Mouse (Mus musculus) midbrain, embryonic 16.5 days (tissue): Measurements from ENCODE around the gene Fam57a. TPM values are rescaled to one million over a fixed set of nuclear protein-coding genes. Genes with fewer than 3 reads are reported as not detected.
"Not testable (repeated sequence)": the region's sequence is repeated elsewhere in the genome, so short reads cannot be mapped to it uniquely, and the experiment has no call there.

Source experiments
- ATAC-seq: fragments of 200-750 bp; cut with Nextera tagmentation; 2 replicates; pipeline ENCODE4 v1.8.0; 2017; ENCODE audit warnings: moderate TSS enrichment
- H3K27ac ChIP-seq: fragments of 300-500 bp; sonication (generic); 2 replicates; pipeline ENCODE4 v1.5.1; 2014; ENCODE audit warnings: mild to moderate bottlenecking, low read length, mixed read lengths
- H3K27me3 ChIP-seq: fragments of 300-500 bp; sonication (generic); 2 replicates; pipeline ENCODE4 v1.6.1; 2014; ENCODE audit warnings: low read depth, low read length, mixed read lengths; ENCODE audit not compliant: control insufficient read depth, insufficient read depth
- H3K36me3 ChIP-seq: fragments of 300-500 bp; sonication (generic); 2 replicates; pipeline ENCODE4 v1.6.1; 2014; ENCODE audit warnings: mild to moderate bottlenecking, low read length, moderate library complexity, mixed read lengths; ENCODE audit not compliant: control insufficient read depth, insufficient read depth
- H3K4me1 ChIP-seq: fragments of 300-500 bp; sonication (generic); 2 replicates; pipeline ENCODE4 v1.6.1; 2014; ENCODE audit warnings: mild to moderate bottlenecking, low read length, mixed read lengths; ENCODE audit not compliant: control insufficient read depth, insufficient read depth
- H3K4me2 ChIP-seq: fragments of 300-500 bp; sonication (generic); 2 replicates; pipeline ENCODE4 v1.6.1; 2014; ENCODE audit warnings: mild to moderate bottlenecking, low read length, mixed read lengths
- H3K4me3 ChIP-seq: fragments of 300-500 bp; sonication (generic); 2 replicates; pipeline ENCODE4 v1.5.1; 2014; ENCODE audit warnings: low read depth, mild to moderate bottlenecking, low read length, moderate library complexity, mixed read lengths
- H3K9ac ChIP-seq: fragments of 300-500 bp; sonication (generic); 2 replicates; pipeline ENCODE4 v1.6.1; 2014; ENCODE audit warnings: low read depth, low read length, mixed read lengths
- H3K9me3 ChIP-seq: fragments of 300-500 bp; sonication (generic); replicated peaks from 2 replicates; pipeline ENCODE4 v1.6.1; 2014; ENCODE audit warnings: mild to moderate bottlenecking, low read length, mixed read lengths; ENCODE audit not compliant: control insufficient read depth, poor library complexity, severe bottlenecking
- WGBS: fragments of 180-500 bp; shearing (Covaris S2); extraction: QIAGEN DNeasy Blood & Tissue Kit; methylation state at CpG from one replicate; pipeline ENCODE4 v1.1.7; 2014; 5-methylcytosine and 5-hydroxymethylcytosine counted together
- polyA plus RNA-seq: library from polyadenylated mRNA; unstranded; fragments of >200 nt; fragmentation: Nextera tagmentation; extraction: Ambion mirVana; gene quantifications from 2 replicates; pipeline ENCODE4 v1.2.1, GENCODE M21; 2015

Fam57a gene
- polyA plus RNA-seq, 1 experiment from 2014 or later, result 27.5 TPM

- no peak overlapping the region for H3K9ac ChIP-seq
- no peak overlapping the region for H3K4me3 ChIP-seq
- no peaks in the 10 kb centered on the region for H3K9me3 ChIP-seq
- ATAC-seq, result no peak
- 90% methylated on average over 5 of the region's 5 CpGs for WGBS
- H3K4me2 ChIP-seq, result no peak overlapping the region
- H3K4me1 ChIP-seq, result peaks cover 14% of the 10 kb centered on the region
- no peaks in the 10 kb centered on the region for H3K27me3 ChIP-seq
- H3K27ac ChIP-seq, result no peak overlapping the region
- H3K36me3 ChIP-seq, result peaks cover 29% of the 10 kb centered on the region
Measured at GRCm38 (mm10) chr11:76206793-76207192, 27.3 kb downstream of the Fam57a start.

GRCm38 (mm10) chr11:76210228-76210985, 30.9 kb downstream of the Fam57a start:
- H3K9ac ChIP-seq, result no peak overlapping the region
- no peak overlapping the region for H3K4me3 ChIP-seq
- no peak for ATAC-seq
- H3K4me2 ChIP-seq, result no peak overlapping the region
- peaks cover 29% of the 10 kb centered on the region for H3K36me3 ChIP-seq
- no peaks in the 10 kb centered on the region for H3K27me3 ChIP-seq
- H3K9me3 ChIP-seq, result no peaks in the 10 kb centered on the region
- H3K4me1 ChIP-seq, result no peaks in the 10 kb centered on the region
- H3K27ac ChIP-seq, result no peak overlapping the region
- 88% methylated on average over 13 of the region's 13 CpGs for WGBS

- H3K36me3 ChIP-seq, result peaks cover 24% of the 10 kb centered on the region; the same call in 1 of the 2 replicates
Measured at GRCm38 (mm10) chr11:76211595-76211994, 32.1 kb downstream of the Fam57a start.

GRCm38 (mm10) chr11:76213841-76214240, 34.4 kb downstream of the Fam57a start:
- ATAC-seq, result no peak
- Histone ChIP-seq H3K9me3 (no peaks in the 10 kb centered on the region), H3K36me3 (peaks cover 7% of the 10 kb centered on the region; the same call in 1 of the 2 replicates), H3K4me2 (no peak overlapping the region), H3K9ac (no peak overlapping the region), H3K27me3 (no peaks in the 10 kb centered on the region), H3K27ac (no peak overlapping the region), H3K4me1 (peaks cover 9% of the 10 kb centered on the region), H3K4me3 (no peak overlapping the region)
- 24% methylated on average over 5 of the region's 5 CpGs for WGBS

More at GRCm38 (mm10) chr11:76211595-76211994, 32.1 kb downstream of the Fam57a start:
- H3K4me3 ChIP-seq, H3K27ac ChIP-seq, H3K9ac ChIP-seq, ATAC-seq, H3K4me2 ChIP-seq, H3K4me1 ChIP-seq, H3K9me3 ChIP-seq, H3K27me3 ChIP-seq: not testable (repeated sequence)
- 96% methylated on average over 3 of the region's 6 CpGs for WGBS

- no peak for ATAC-seq
- H3K4me3 ChIP-seq, result no peak overlapping the region
- 97% methylated on average over 2 of the region's 2 CpGs for WGBS
- H3K4me1 ChIP-seq, result peaks cover 9% of the 10 kb centered on the region
- peaks cover 4% of the 10 kb centered on the region; the same call in 1 of the 2 replicates for H3K36me3 ChIP-seq
- no peak overlapping the region for H3K4me2 ChIP-seq
- no peak overlapping the region for H3K9ac ChIP-seq
- no peaks in the 10 kb centered on the region for H3K27me3 ChIP-seq
- H3K27ac ChIP-seq, result no peak overlapping the region
- no peaks in the 10 kb centered on the region for H3K9me3 ChIP-seq
Measured at GRCm38 (mm10) chr11:76215011-76215410, 35.5 kb downstream of the Fam57a start.

GRCm38 (mm10) chr11:76216049-76216540, 36.6 kb downstream of the Fam57a start:
- Histone ChIP-seq H3K9ac (no peak overlapping the region; the same call in 1 of the 2 replicates), H3K27me3 (no peaks in the 10 kb centered on the region)

GRCm38 (mm10) chr11:76216681-76217389, 37.4 kb downstream of the Fam57a start:
- Histone ChIP-seq H3K4me2 (peak overlapping the region; percentile 78), H3K4me1 (peaks cover 9% of the 10 kb centered on the region), H3K9me3 (no peaks in the 10 kb centered on the region), H3K36me3 (peaks cover 9% of the 10 kb centered on the region; the same call in 1 of the 2 replicates), H3K27me3 (no peaks in the 10 kb centered on the region), H3K9ac (peak overlapping the region; percentile 90), H3K4me3 (peak overlapping the region; percentile 94), H3K27ac (peak overlapping the region; percentile 93)
- ATAC-seq, result peak; percentile 52
- WGBS, result 3% methylated on average over 33 of the region's 33 CpGs

More at GRCm38 (mm10) chr11:76216049-76216540, 36.6 kb downstream of the Fam57a start:
- Histone ChIP-seq H3K36me3 (peaks cover 3% of the 10 kb centered on the region; the same call in 1 of the 2 replicates), H3K4me2 (peak overlapping the region; percentile 78), H3K4me1 (peaks cover 9% of the 10 kb centered on the region), H3K4me3 (no peak overlapping the region; the same call in 1 of the 2 replicates), H3K27ac (no peak overlapping the region), H3K9me3 (no peaks in the 10 kb centered on the region)
- 98% methylated on average over 5 of the region's 5 CpGs for WGBS
- ATAC-seq, result no peak

- Histone ChIP-seq H3K9ac (peak within 1 kb of the TSS; percentile 90), H3K27me3 (no peaks in the 10 kb centered on the region), H3K27ac (peak within 1 kb of the TSS; percentile 93), H3K9me3 (no peaks in the 10 kb centered on the region), H3K36me3 (peaks cover 9% of the 10 kb centered on the region; the same call in 1 of the 2 replicates), H3K4me3 (peak within 1 kb of the TSS; percentile 94), H3K4me1 (peaks cover 9% of the 10 kb centered on the region), H3K4me2 (peak within 1 kb of the TSS; percentile 78)
- 0% methylated on average over 30 of the region's 35 CpGs for WGBS
- ATAC-seq, result peak; percentile 99
Measured at GRCm38 (mm10) chr11:76217390-76217800, 37.9 kb downstream of the Fam57a start, which contains the start of the genes Dbil5 and Gemin4. Gene Dbil5, plus strand, starts transcription at chr11:76217608. Gene Gemin4, minus strand, starts transcription at chr11:76217664.
